ENCODE assay signal across 17 mouse cellular contexts in genomic region chr5:149429541-149429940, GRCm38 (mm10). TPM values are rescaled to one million over a fixed set of nuclear protein-coding genes. Genes with fewer than 3 reads are reported as not detected.
DNase-seq lines count a peak whose midpoint lies in the region; ATAC-seq lines count a peak whose summit lies in the region.
"Had no signal": no experiment of that assay in that cellular context is flagged by ENCODE, and none has a peak within 500 bp of the region (broad histone marks: within the 10 kb centered on the region; RNA-seq: fewer than 3 reads in every experiment).

No protein-coding gene starts in this region.

- no peaks in the 10 kb centered on the region for H3K36me3 ChIP-seq in forebrain, embryonic 10.5 days (replicated peaks)
- H3K36me3 ChIP-seq in forebrain, embryonic 11.5 days (ENCODE audit: control insufficient read depth, insufficient read depth, low read length) = no peaks in the 10 kb centered on the region
- no peaks in the 10 kb centered on the region for H3K36me3 ChIP-seq in midbrain, embryonic 13.5 days
- H3K36me3 ChIP-seq in midbrain, embryonic 11.5 days (ENCODE audit: control insufficient read depth, insufficient read depth, low read length) = no peaks in the 10 kb centered on the region
- H3K36me3 ChIP-seq in forebrain, embryonic 13.5 days (ENCODE audit: poor library complexity, severe bottlenecking) = no peaks in the 10 kb centered on the region
- no peaks in the 10 kb centered on the region for H3K36me3 ChIP-seq in limb, embryonic 13.5 days
- H3K36me3 ChIP-seq: neural tube, embryonic 15.5 days; stomach, embryonic 15.5 days had no signal

- no peaks in the 10 kb centered on the region for H3K9me3 ChIP-seq in forebrain, embryonic 10.5 days
- H3K9me3 ChIP-seq in forebrain, embryonic 11.5 days (ENCODE audit: control insufficient read depth, low read length) = no peaks in the 10 kb centered on the region
- no peaks in the 10 kb centered on the region for H3K9me3 ChIP-seq in midbrain, embryonic 13.5 days
- no peaks in the 10 kb centered on the region for H3K9me3 ChIP-seq in midbrain, embryonic 11.5 days (ENCODE audit: control insufficient read depth, low read length)
- no peaks in the 10 kb centered on the region for H3K9me3 ChIP-seq in forebrain, embryonic 13.5 days (replicated peaks)
- no peaks in the 10 kb centered on the region for H3K9me3 ChIP-seq in limb, embryonic 13.5 days
- H3K9me3 ChIP-seq: neural tube, embryonic 15.5 days; stomach, embryonic 15.5 days had no signal

- no peak for DNase-seq in forebrain, embryonic 10.5 days (ENCODE audit: extremely low spot score, low spot score)
- DNase-seq in forebrain, embryonic 11.5 days (ENCODE audit: low spot score) = no peak
- DNase-seq in midbrain, embryonic 11.5 days (ENCODE audit: low spot score, missing footprints) = no peak
- no peak for DNase-seq in right cerebral cortex, postnatal 10 days (ENCODE audit: low spot score in 2 of 2)
- no peak for DNase-seq in ovary, postnatal 14 days (ENCODE audit: low spot score)
- DNase-seq: adrenal gland, adult 8-10 months; right cerebral cortex, postnatal 25 days had no signal

- WGBS in forebrain, embryonic 10.5 days = 87% methylated on average over 4 of the region's 4 CpGs
- 83% methylated on average over 4 of the region's 4 CpGs for WGBS in forebrain, embryonic 11.5 days
- WGBS in midbrain, embryonic 13.5 days = 89% methylated on average over 4 of the region's 4 CpGs
- 89% methylated on average over 4 of the region's 4 CpGs for WGBS in midbrain, embryonic 11.5 days
- WGBS in forebrain, embryonic 13.5 days = 77% methylated on average over 4 of the region's 4 CpGs
- 81% methylated on average over 4 of the region's 4 CpGs for WGBS in limb, embryonic 13.5 days

- no peak for ATAC-seq in forebrain, embryonic 11.5 days (replicated peaks; ENCODE audit: low FRiP score)
- no peak for ATAC-seq in midbrain, embryonic 13.5 days
- no peak for ATAC-seq in midbrain, embryonic 11.5 days (ENCODE audit: low FRiP score)
- no peak for ATAC-seq in forebrain, embryonic 13.5 days
- no peak for ATAC-seq in limb, embryonic 13.5 days (ENCODE audit: low FRiP score, low read depth)
- ATAC-seq: Patski had no signal

- H3K4me2 ChIP-seq in forebrain, embryonic 11.5 days (ENCODE audit: low read depth, low read length, severe bottlenecking) = no peak overlapping the region
- no peak overlapping the region for H3K4me2 ChIP-seq in midbrain, embryonic 13.5 days (replicated peaks)
- H3K4me2 ChIP-seq in midbrain, embryonic 11.5 days = no peak overlapping the region
- H3K4me2 ChIP-seq in forebrain, embryonic 13.5 days = no peak overlapping the region
- H3K4me2 ChIP-seq in limb, embryonic 13.5 days (replicated peaks) = no peak overlapping the region
- H3K4me2 ChIP-seq: lung, embryonic 14.5 days; neural tube, embryonic 15.5 days; stomach, embryonic 15.5 days had no signal

- no peaks in the 10 kb centered on the region for H3K27me3 ChIP-seq in forebrain, embryonic 10.5 days (ENCODE audit: poor library complexity, severe bottlenecking)
- no peaks in the 10 kb centered on the region for H3K27me3 ChIP-seq in forebrain, embryonic 11.5 days (ENCODE audit: control insufficient read depth, insufficient read depth, low read length)
- H3K27me3 ChIP-seq in midbrain, embryonic 13.5 days = 0 out of 2 replicates have a peak, but pooled peaks cover 3% of the 10 kb centered on the region
- H3K27me3 ChIP-seq in midbrain, embryonic 11.5 days (ENCODE audit: control insufficient read depth, insufficient read depth, low read length) = no peaks in the 10 kb centered on the region
- no peaks in the 10 kb centered on the region for H3K27me3 ChIP-seq in forebrain, embryonic 13.5 days
- H3K27me3 ChIP-seq in limb, embryonic 13.5 days = no peaks in the 10 kb centered on the region
- H3K27me3 ChIP-seq: neural tube, embryonic 15.5 days; Patski; stomach, embryonic 15.5 days had no signal

- H3K27ac ChIP-seq in forebrain, embryonic 10.5 days = peak overlapping the region; percentile 85; the same call in 1 of the 2 replicates
- H3K27ac ChIP-seq in forebrain, embryonic 11.5 days (ENCODE audit: low read depth, low read length) = no peak overlapping the region
- H3K27ac ChIP-seq in midbrain, embryonic 13.5 days = 0 out of 2 replicates have a peak overlapping the region, but pooled peaks have one; percentile 75
- no peak overlapping the region for H3K27ac ChIP-seq in midbrain, embryonic 11.5 days (ENCODE audit: low read depth, low read length)
- peak overlapping the region; percentile 85; the same call in 1 of the 2 replicates for H3K27ac ChIP-seq in forebrain, embryonic 13.5 days
- 0 out of 2 replicates have a peak overlapping the region, but pooled peaks have one; percentile 63 for H3K27ac ChIP-seq in limb, embryonic 13.5 days
- H3K27ac ChIP-seq: kidney, postnatal 0 days had no signal

- H3K4me1 ChIP-seq in forebrain, embryonic 10.5 days = peaks cover 28% of the 10 kb centered on the region
- H3K4me1 ChIP-seq in forebrain, embryonic 11.5 days (replicated peaks; ENCODE audit: control insufficient read depth, insufficient read depth, low read length) = peaks cover 12% of the 10 kb centered on the region
- peaks cover 19% of the 10 kb centered on the region for H3K4me1 ChIP-seq in midbrain, embryonic 13.5 days (replicated peaks)
- peaks cover 14% of the 10 kb centered on the region for H3K4me1 ChIP-seq in midbrain, embryonic 11.5 days (ENCODE audit: control insufficient read depth, insufficient read depth, low read length)
- peaks cover 29% of the 10 kb centered on the region for H3K4me1 ChIP-seq in forebrain, embryonic 13.5 days
- H3K4me1 ChIP-seq in limb, embryonic 13.5 days = peaks cover 25% of the 10 kb centered on the region

- no peak overlapping the region for H3K4me3 ChIP-seq in forebrain, embryonic 10.5 days
- no peak overlapping the region for H3K4me3 ChIP-seq in forebrain, embryonic 11.5 days (ENCODE audit: low read depth, low read length)
- H3K4me3 ChIP-seq in midbrain, embryonic 13.5 days (replicated peaks) = no peak overlapping the region
- H3K4me3 ChIP-seq in midbrain, embryonic 11.5 days (ENCODE audit: low read depth, low read length) = no peak overlapping the region
- no peak overlapping the region for H3K4me3 ChIP-seq in forebrain, embryonic 13.5 days
- no peak overlapping the region for H3K4me3 ChIP-seq in limb, embryonic 13.5 days
- H3K4me3 ChIP-seq: neural tube, embryonic 15.5 days; stomach, embryonic 15.5 days had no signal

- no peak overlapping the region for H3K9ac ChIP-seq in forebrain, embryonic 11.5 days (ENCODE audit: low read length)
- H3K9ac ChIP-seq in midbrain, embryonic 13.5 days (replicated peaks) = no peak overlapping the region
- no peak overlapping the region for H3K9ac ChIP-seq in midbrain, embryonic 11.5 days (ENCODE audit: low read length)
- H3K9ac ChIP-seq in forebrain, embryonic 13.5 days = no peak overlapping the region
- no peak overlapping the region for H3K9ac ChIP-seq in limb, embryonic 13.5 days
- H3K9ac ChIP-seq: lung, embryonic 14.5 days; neural tube, embryonic 15.5 days; stomach, embryonic 15.5 days had no signal

RNA-seq across cellular contexts. Expression of gene Tex26, which starts 9.9 kb away (rescaled TPM):
- polyA plus RNA-seq in forebrain, embryonic 10.5 days (2016; fragmentation: Nextera tagmentation; extraction: Ambion mirVana) = 1.5 and 2.2 TPM in 2 replicates
- polyA plus RNA-seq in forebrain, embryonic 11.5 days (2014; fragmentation: Nextera tagmentation; extraction: Ambion mirVana) = 1.6 and 1.7 TPM in 2 replicates
- polyA plus RNA-seq in midbrain, embryonic 13.5 days (2015; fragmentation: Nextera tagmentation; extraction: Ambion mirVana) = 2.3 and 2.5 TPM in 2 replicates
- polyA plus RNA-seq in midbrain, embryonic 11.5 days (2014; fragmentation: Nextera tagmentation; extraction: Ambion mirVana) = 1.2 and 1.5 TPM in 2 replicates
- 2.2 and 3.1 TPM in 2 replicates for polyA plus RNA-seq in forebrain, embryonic 13.5 days (2015; fragmentation: Nextera tagmentation; extraction: Ambion mirVana)
- 0.10 and 0.38 TPM in 2 replicates for polyA plus RNA-seq in limb, embryonic 13.5 days (2015; fragmentation: Nextera tagmentation; extraction: Ambion mirVana)
- polyA plus RNA-seq: liver, adult 2 months; spleen, adult 2 months had no signal

RNA-seq across cellular contexts. Expression of gene Medag, which starts 18.0 kb away (rescaled TPM):
- 0.47 and 0.60 TPM in 2 replicates for polyA plus RNA-seq in forebrain, embryonic 10.5 days (2016; fragmentation: Nextera tagmentation; extraction: Ambion mirVana)
- 1.0 and 1.4 TPM in 2 replicates for polyA plus RNA-seq in forebrain, embryonic 11.5 days (2014; fragmentation: Nextera tagmentation; extraction: Ambion mirVana)
- 1.9 and 2.3 TPM in 2 replicates for polyA plus RNA-seq in midbrain, embryonic 13.5 days (2015; fragmentation: Nextera tagmentation; extraction: Ambion mirVana)
- polyA plus RNA-seq in midbrain, embryonic 11.5 days (2014; fragmentation: Nextera tagmentation; extraction: Ambion mirVana) = 0.51 and 0.66 TPM in 2 replicates
- 1.1 and 1.2 TPM in 2 replicates for polyA plus RNA-seq in forebrain, embryonic 13.5 days (2015; fragmentation: Nextera tagmentation; extraction: Ambion mirVana)
- polyA plus RNA-seq in limb, embryonic 13.5 days (2015; fragmentation: Nextera tagmentation; extraction: Ambion mirVana) = 1.5 and 1.8 TPM in 2 replicates

Comparison
In these comparisons a context has a peak if more than half of its experiments do, and no peak if none do; other contexts are left out.
1. H3K27ac ChIP-seq: peak in forebrain, embryonic 10.5 days (single experiment), midbrain, embryonic 13.5 days (single experiment), forebrain, embryonic 13.5 days (single experiment) and limb, embryonic 13.5 days (single experiment); none in forebrain, embryonic 11.5 days (single experiment) and midbrain, embryonic 11.5 days (single experiment).